Mouse (Mus musculus) liver, postnatal 0 days (tissue): Measurements from ENCODE around the gene Kng2. TPM values are rescaled to one million over a fixed set of nuclear protein-coding genes. Genes with fewer than 3 reads are reported as not detected.
"Not testable (repeated sequence)": the region's sequence is repeated elsewhere in the genome, so short reads cannot be mapped to it uniquely, and the experiment has no call there.

ENCODE experiments used
- ATAC-seq: fragments of 200-750 bp; cut with Nextera tagmentation; 2 replicates; pipeline ENCODE4 v1.8.0; 2017; ENCODE audit warnings: mild to moderate bottlenecking, moderate library complexity
- DNase-seq: peaks from one replicate; pipeline ENCODE4 v3.0.0-alpha.2; 2016
- H3K27ac ChIP-seq: fragments of 300-500 bp; sonication (generic); 2 replicates; pipeline ENCODE4 v1.5.1; 2014; ENCODE audit warnings: antibody characterized with exemption, moderate library complexity, mild to moderate bottlenecking, low read depth
- H3K27me3 ChIP-seq: fragments of 300-500 bp; sonication (generic); 2 replicates; pipeline ENCODE4 v1.6.1; 2014; ENCODE audit warnings: low read length, control low read depth, mixed read lengths; ENCODE audit not compliant: insufficient read depth
- H3K36me3 ChIP-seq: fragments of 300-500 bp; sonication (generic); replicated peaks from 2 replicates; pipeline ENCODE4 v1.6.1; 2014; ENCODE audit warnings: mild to moderate bottlenecking, control low read depth, low read length, moderate library complexity, mixed read lengths; ENCODE audit not compliant: insufficient read depth
- H3K4me1 ChIP-seq: fragments of 300-500 bp; sonication (generic); 2 replicates; pipeline ENCODE4 v1.6.1; 2014; ENCODE audit warnings: antibody characterized with exemption, mild to moderate bottlenecking, control low read depth; ENCODE audit not compliant: insufficient read depth
- H3K4me2 ChIP-seq: fragments of 300-500 bp; sonication (generic); 2 replicates; pipeline ENCODE4 v1.6.1; 2014; ENCODE audit warnings: low read depth, mild to moderate bottlenecking, low read length, moderate library complexity, mixed read lengths
- H3K4me3 ChIP-seq: fragments of 300-500 bp; sonication (generic); 2 replicates; pipeline ENCODE4 v1.5.1; 2014; ENCODE audit warnings: low read depth, low read length
- H3K9ac ChIP-seq: fragments of 300-500 bp; sonication (generic); replicated peaks from 2 replicates; pipeline ENCODE4 v1.6.1; 2014; ENCODE audit warnings: mild to moderate bottlenecking, moderate library complexity
- H3K9me3 ChIP-seq: fragments of 300-500 bp; sonication (generic); 2 replicates; pipeline ENCODE4 v1.6.1; 2016; ENCODE audit warnings: mild to moderate bottlenecking, control low read depth, low read length, mixed read lengths
- CTCF ChIP-seq: sonication (generic); IDR thresholded peaks from 2 replicates; pipeline ENCODE4 v1.5.1; 2016; ENCODE audit warnings: antibody characterized with exemption, low read depth
- EP300 ChIP-seq: IDR thresholded peaks from 2 replicates; pipeline ENCODE4 v1.6.1; 2016; ENCODE audit warnings: antibody characterized with exemption, low read depth, mild to moderate bottlenecking
- WGBS: fragments of 180-500 bp; shearing (Covaris S2); extraction: QIAGEN DNeasy Blood & Tissue Kit; methylation state at CpG from one replicate; pipeline ENCODE4 v1.1.7; 2014; ENCODE audit not compliant: insufficient replicate concordance; 5-methylcytosine and 5-hydroxymethylcytosine counted together
- polyA plus RNA-seq: library from polyadenylated mRNA; unstranded; fragments of >200 nt; fragmentation: Nextera tagmentation; extraction: Ambion mirVana; gene quantifications from 2 replicates; pipeline ENCODE4 v1.2.1, GENCODE M21; 2015

The Kng2 gene
- polyA plus RNA-seq, 1 experiment from 2014 or later: 348 TPM

- WGBS: 71% methylated on average over 6 of the region's 6 CpGs
Measured at GRCm38 (mm10) chr16:22950840-22951395, 78.4 kb downstream of the Kng2 start, which contains the start of gene Hrg. TSS of gene Hrg (plus strand) at chr16:22951072.

GRCm38 (mm10) chr16:22947371-22947770 lies 81.9 kb downstream of the Kng2 start:
- Histone ChIP-seq H3K27me3 (no peaks in the 10 kb centered on the region), H3K27ac (0 out of 2 replicates have a peak overlapping the region, but pooled peaks have one; percentile 30), H3K4me1 (0 out of 2 replicates have a peak, but pooled peaks cover 2% of the 10 kb centered on the region), H3K4me3 (no peak overlapping the region), H3K9ac (no peak overlapping the region), H3K4me2 (no peak overlapping the region), H3K36me3 (no peaks in the 10 kb centered on the region), H3K9me3 (no peaks in the 10 kb centered on the region)
- WGBS: 70% methylated on average over 2 of the region's 2 CpGs
- TF ChIP-seq CTCF: no peak
- TF ChIP-seq EP300: no peak
- ATAC-seq (no peak), DNase-seq (no peak)

More at GRCm38 (mm10) chr16:22950840-22951395, 78.4 kb downstream of the Kng2 start, which contains the start of gene Hrg:
- no peaks in the 10 kb centered on the region for H3K9me3 ChIP-seq
- H3K9ac ChIP-seq: peak within 1 kb of the TSS; percentile 54; the same call in 1 of the 2 replicates
- TF ChIP-seq CTCF (no peak), EP300 (peak; percentile 76)
- H3K4me3 ChIP-seq: peak within 1 kb of the TSS; percentile 29
- H3K27me3 ChIP-seq: no peaks in the 10 kb centered on the region
- DNase-seq: peak; percentile 25
- H3K4me1 ChIP-seq: 0 out of 2 replicates have a peak, but pooled peaks cover 2% of the 10 kb centered on the region
- peak within 1 kb of the TSS; percentile 51 for H3K4me2 ChIP-seq
- 0 out of 2 replicates have a peak, but pooled peaks cover under 1% of the 10 kb centered on the region for H3K36me3 ChIP-seq
- ATAC-seq: peak; percentile 80
- H3K27ac ChIP-seq: peak within 1 kb of the TSS; percentile 80

- not testable (repeated sequence) for H3K27me3 ChIP-seq, H3K4me3 ChIP-seq, H3K9ac ChIP-seq, H3K27ac ChIP-seq, H3K4me1 ChIP-seq, DNase-seq, ATAC-seq, H3K36me3 ChIP-seq, H3K4me2 ChIP-seq, H3K9me3 ChIP-seq
Measured at GRCm38 (mm10) chr16:22941825-22942476, 87.3 kb downstream of the Kng2 start.

GRCm38 (mm10) chr16:22939120-22939695 lies 90.1 kb downstream of the Kng2 start:
- H3K27ac ChIP-seq: peak overlapping the region; percentile 57
- no peaks in the 10 kb centered on the region for H3K9me3 ChIP-seq
- ATAC-seq (peak; percentile 49; the same call in 1 of the 2 replicates), DNase-seq (no peak)
- H3K4me3 ChIP-seq: no peak overlapping the region
- WGBS: 70% methylated on average over 8 of the region's 8 CpGs
- H3K27me3 ChIP-seq: no peaks in the 10 kb centered on the region
- no peaks in the 10 kb centered on the region for H3K4me1 ChIP-seq
- H3K4me2 ChIP-seq: no peak overlapping the region; the same call in 1 of the 2 replicates
- TF ChIP-seq CTCF: no peak
- TF ChIP-seq EP300: no peak
- H3K36me3 ChIP-seq: peaks cover 11% of the 10 kb centered on the region
- H3K9ac ChIP-seq: no peak overlapping the region

GRCm38 (mm10) chr16:22938541-22938940 lies 90.7 kb downstream of the Kng2 start:
- Histone ChIP-seq H3K4me2 (no peak overlapping the region), H3K36me3 (peaks cover 11% of the 10 kb centered on the region), H3K9me3 (no peaks in the 10 kb centered on the region), H3K9ac (no peak overlapping the region), H3K27ac (peak overlapping the region; percentile 57), H3K4me3 (no peak overlapping the region), H3K4me1 (no peaks in the 10 kb centered on the region), H3K27me3 (no peaks in the 10 kb centered on the region)
- peak; percentile 35 for DNase-seq
- 54% methylated on average over 2 of the region's 2 CpGs for WGBS
- peak; percentile 49; the same call in 1 of the 2 replicates for ATAC-seq
- TF ChIP-seq CTCF (no peak), EP300 (no peak)

GRCm38 (mm10) chr16:22937631-22938030 lies 91.7 kb downstream of the Kng2 start:
- TF ChIP-seq CTCF: no peak
- no peak for TF ChIP-seq EP300
- H3K9ac ChIP-seq: no peak overlapping the region
- H3K27ac ChIP-seq: no peak overlapping the region
- H3K4me2 ChIP-seq: no peak overlapping the region
- H3K4me3 ChIP-seq: no peak overlapping the region
- H3K27me3 ChIP-seq: no peaks in the 10 kb centered on the region
- ATAC-seq (no peak), DNase-seq (no peak)
- no peaks in the 10 kb centered on the region for H3K4me1 ChIP-seq
- peaks cover 11% of the 10 kb centered on the region for H3K36me3 ChIP-seq
- WGBS: 84% methylated on average over 12 of the region's 12 CpGs
- H3K9me3 ChIP-seq: no peaks in the 10 kb centered on the region

Other genes starting within 250 kb of the Kng2 start
- not detected in 2 replicates for gene Crygs, start 217.9 kb downstream of the Kng2 start, polyA plus RNA-seq
- gene Tbccd1, start 171.8 kb downstream of the Kng2 start, polyA plus RNA-seq: 13.7 and 14.6 TPM in 2 replicates
- 48.9 and 50.3 TPM in 2 replicates for gene Dnajb11, start 171.6 kb downstream of the Kng2 start, polyA plus RNA-seq
- gene Ahsg, start 138.2 kb downstream of the Kng2 start, polyA plus RNA-seq: 25,564 and 27,060 TPM in 2 replicates
- 578 and 644 TPM in 2 replicates for gene Fetub, start 111.1 kb downstream of the Kng2 start, polyA plus RNA-seq
- gene Hrg, start 78.4 kb downstream of the Kng2 start, polyA plus RNA-seq: 443 and 542 TPM in 2 replicates
- 5,182 and 5,316 TPM in 2 replicates for gene Kng1, start 28.4 kb upstream of the Kng2 start, polyA plus RNA-seq
- 49.1 and 52.5 TPM in 2 replicates for gene Eif4a2, start 78.0 kb upstream of the Kng2 start, polyA plus RNA-seq
- 54.3 and 59.4 TPM in 2 replicates for gene Rfc4, start 98.3 kb upstream of the Kng2 start, polyA plus RNA-seq
- not detected in 2 replicates for gene Adipoq, start 117.1 kb upstream of the Kng2 start, polyA plus RNA-seq
- 17.1 and 17.3 TPM in 2 replicates for gene St6gal1, start 195.3 kb upstream of the Kng2 start, polyA plus RNA-seq